Mouse (Mus musculus) 416B (cell line): Measurements from ENCODE around the gene C1galt1c1.
A peak's percentile ranks its signal among the peaks of the same experiment; 100 is the strongest.

Source experiments
- DNase-seq: peaks from one replicate; pipeline ENCODE4 v3.0.0; 2011; ENCODE audit warnings: low read depth

Gene C1galt1c1

DNA sequence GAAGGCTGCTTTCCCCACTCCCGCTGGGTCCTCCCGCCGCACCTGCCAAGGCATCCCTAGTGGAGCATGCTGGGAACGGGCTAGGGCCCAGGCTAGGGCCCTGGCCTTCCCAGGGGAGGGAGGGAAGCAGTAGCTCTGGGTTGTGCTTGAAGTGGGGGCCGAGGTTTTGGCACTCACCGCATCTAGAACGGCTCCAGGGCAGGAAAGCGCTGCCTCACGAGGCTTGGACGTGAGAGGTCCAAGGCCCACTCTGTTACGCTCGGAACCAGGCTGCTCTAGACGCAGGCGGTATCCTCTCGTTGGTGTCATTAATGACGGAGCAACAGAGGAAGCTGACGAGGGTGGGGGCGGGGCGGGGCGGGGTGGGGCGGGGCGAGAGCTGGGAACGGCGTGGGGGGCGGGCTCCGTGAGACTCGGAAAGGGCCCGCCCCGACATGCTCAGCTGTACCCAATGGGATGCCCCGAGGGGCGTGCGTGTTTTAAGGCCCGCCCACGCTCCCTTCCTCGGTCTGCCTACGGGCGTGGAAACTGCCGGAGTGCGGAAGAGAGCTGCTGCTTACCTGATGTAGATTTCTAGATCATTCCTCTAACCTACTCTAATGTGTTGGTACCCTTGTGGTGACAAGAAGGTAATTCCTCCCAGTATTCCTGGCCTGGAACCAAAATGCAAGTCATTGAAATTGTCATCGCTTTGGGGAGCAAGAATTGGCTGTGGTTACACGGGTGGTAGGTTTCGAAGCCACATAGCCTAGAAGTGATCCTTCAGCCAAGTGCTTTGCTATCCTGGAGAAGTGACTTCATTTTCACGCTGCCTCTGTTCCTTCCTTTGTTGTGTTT, at the start of gene C1galt1c1:
C1galt1c1 (minus strand) TSS at position 287 of the 837 bp plus-strand sequence.
- DNase-seq: peak; percentile 86

DNA sequence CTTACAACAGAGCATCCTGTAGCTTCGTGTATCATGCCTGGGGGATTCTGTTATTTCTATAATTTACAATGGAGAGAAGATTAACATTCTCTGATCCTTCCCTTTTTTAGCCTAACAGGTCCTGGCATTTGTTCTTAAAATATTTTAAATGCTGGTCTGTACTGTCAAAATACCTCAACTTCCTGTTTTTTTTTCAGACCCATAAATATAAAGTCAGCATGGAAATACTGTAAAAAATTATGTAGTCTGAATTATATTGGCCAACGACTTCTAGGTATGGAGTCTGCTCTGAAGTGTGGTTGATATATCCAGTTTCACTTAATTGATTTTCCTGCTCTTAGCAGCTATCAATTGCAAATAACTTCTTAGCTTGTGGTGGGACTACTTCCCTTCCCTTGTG, 47.1 kb upstream of the C1galt1c1 start:
- DNase-seq: no peak

DNA sequence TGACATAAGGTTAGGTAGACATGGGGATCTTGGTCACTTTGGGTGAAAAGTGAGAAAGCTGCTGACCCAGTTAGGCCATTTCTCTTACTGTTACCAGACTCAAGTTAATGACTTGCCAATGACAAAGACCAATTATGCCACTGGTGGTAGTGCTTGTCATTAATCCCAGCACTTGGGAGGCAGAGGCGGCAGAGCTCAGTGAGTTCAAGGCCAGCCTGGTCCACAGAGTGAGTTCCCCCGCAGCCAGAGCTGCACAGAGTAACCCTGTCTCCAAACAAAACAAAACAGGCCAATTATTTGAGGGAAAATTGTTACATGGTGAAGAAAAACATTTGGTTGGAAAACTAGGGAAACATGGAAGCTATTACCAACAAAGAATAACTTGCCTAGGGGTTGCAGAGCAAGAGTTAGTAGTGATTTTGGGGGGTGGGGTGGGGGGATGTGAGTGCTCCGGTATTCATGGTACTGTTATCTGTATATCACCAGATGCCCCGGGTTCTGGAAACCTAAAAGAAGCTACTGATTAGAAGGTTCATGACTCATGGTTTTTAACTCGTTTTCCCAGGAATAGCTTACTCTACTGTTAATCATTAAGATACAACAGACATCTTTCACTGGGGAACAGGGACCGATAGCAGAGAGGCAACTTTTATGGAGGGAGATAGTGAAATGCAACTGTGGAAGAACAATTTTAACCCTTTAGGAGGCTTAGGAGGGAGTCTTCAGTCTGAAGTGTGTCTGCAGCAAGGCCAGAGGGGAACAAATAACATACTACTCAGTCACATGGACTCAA, 34.4 kb upstream of the C1galt1c1 start:
- no peak for DNase-seq

DNA sequence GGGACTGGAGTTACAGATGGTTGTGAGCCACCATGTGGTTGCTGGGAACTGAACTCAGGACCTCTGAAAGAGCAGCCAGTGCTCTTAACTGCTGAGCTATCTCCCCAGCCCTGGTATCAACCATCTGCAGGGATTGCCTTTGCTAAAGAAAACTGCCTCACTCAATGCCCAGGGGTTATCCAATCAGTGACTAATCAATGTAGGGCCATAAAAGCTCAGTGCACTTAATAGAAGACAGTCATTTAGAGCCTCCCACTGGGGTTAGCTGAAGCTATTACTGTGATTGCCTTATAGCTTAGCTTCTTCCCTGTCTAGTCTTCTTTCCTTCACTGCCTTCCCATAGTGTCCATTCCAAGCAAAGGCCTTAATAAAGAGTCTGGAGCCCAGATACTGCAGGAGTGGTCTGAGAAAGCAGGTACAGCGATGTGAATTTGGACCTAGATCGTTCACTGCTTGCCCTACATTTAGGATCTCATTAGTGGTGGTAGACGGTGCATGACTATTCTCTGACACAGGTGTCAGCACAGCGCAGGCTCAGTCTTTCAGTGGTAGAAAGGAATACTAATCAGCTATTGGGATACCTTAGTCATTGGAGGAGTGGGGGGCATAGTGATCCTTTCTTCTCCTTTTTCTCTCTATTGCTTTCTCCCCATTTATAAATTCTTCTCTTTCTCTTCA, 21.5 kb upstream of the C1galt1c1 start:
- no peak for DNase-seq

DNA sequence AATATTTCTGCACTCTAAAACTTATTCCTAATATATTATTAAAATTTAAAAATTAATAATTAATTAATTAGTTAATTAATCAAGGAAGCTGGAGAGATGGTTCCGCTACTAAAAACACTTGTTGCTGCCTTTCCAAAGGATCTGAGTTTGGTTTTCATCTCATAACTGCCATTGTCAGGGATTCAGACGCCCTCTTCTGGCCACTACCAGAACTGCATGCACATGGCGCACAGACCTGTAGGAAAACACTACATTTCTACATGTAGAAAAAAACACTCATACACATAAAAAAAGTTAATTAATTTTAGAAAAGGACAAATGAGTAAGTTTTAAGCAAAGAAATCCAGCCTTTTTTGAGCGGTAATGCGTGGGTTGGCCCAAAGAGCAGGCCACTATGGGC, 19.8 kb upstream of the C1galt1c1 start:
- no peak for DNase-seq

DNA sequence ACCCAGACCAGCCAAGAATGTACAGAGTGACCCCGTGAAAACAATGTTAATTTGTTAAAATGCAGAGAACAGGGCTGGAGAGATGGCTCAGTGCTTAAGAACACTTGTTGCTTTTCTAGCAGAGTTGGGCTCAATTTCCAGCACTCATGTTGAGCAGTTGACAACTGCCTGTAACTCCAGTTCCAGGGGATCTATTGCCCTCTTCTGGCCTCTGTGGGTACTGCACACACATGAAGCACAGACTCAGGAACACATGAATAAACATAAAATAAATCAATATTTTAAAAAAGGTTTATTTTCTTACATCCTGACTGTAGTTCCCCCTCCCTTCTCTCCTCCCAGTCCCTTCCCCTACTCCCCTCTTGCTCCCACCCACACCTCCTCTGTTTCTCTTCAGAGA, 18.3 kb upstream of the C1galt1c1 start:
- no peak for DNase-seq

DNA sequence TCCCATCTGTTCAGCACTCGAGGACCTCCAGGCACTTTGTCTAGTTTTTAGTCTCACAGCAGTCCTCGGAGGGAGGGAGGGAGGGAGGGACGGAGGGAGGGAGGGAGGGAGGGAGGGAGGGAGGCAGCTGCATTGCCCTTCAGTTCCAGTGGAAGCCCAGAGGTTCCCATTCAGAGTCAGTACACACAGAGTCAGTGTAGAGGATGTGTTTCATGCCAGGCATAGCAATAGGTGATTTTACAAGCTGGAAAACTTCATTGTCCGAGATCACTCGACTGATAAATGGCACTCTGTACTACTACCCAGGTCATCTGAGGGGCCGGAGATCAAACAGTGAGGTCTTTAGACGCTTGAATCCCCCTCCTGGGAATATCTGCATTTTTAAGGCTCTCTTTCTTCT, 16.3 kb upstream of the C1galt1c1 start:
- no peak for DNase-seq

DNA sequence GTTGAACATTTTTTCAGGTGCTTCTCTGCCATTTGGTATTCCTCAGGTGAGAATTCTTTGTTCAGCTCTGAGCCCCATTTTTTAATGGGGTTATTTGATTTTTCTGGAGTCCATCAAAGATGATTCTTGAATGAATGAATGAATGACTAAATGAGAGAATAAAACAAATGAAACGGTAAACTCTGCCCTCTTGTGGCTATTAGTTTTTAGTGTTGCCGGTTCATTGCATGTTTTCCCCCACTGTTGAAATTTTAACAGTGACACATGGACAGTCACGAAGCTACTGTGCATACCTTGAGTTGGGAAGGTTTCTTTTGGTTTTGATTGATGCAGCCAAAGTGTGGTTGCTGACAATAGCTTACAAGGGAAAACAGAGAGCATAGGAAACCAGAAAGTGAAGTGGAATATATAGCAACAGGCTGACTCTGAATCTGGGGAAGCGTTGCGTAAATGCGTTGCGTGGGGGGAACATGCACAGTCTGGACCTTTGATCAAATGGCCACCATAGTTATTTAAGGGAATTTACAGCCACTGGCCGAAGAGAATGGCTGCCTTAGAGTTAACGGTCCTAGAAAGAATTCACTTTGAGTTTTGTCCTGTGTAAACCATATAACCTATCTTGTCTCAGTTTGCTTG, 15.6 kb upstream of the C1galt1c1 start:
- peak; percentile 29 for DNase-seq

DNA sequence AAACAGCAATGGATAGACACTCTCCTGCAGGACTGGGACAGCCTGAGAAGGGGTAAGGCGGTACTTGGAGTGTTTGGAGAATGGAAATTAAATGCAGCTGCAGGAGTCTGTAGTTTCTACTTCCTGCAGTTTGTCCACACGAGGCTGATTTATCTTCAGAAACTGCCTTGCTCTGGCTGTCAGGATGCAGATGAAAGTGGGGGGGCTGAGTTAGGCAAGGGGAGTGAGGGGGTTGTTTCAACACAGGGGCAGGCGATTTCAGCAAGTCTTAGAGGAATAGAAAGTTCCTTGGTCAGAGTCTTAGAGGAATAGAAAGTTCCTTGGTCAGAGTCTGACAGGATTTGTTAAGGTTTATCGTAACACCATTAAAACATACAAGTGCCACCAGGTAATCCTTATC, 7.3 kb upstream of the C1galt1c1 start:
- peak; percentile 34 for DNase-seq

DNA sequence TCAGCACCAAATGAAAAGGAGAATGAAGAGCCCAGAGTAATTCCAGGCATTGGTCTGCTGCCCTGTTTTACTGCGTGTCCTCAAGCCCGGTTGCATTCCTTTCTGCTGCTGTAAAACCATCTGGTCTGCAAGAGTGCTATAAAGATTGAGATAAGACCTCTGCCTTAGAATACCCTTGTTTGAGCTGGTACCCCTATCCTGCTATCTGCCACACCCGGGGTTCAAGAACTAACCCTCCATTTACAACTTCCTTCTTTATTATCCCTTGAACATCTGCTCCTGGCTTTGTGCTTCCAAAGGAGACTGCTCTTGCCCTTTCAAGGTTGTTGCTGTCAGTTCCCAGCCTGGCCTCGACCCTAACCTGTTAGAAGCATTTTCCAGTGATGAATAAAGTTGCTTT, 6.5 kb upstream of the C1galt1c1 start:
- DNase-seq: no peak

DNA sequence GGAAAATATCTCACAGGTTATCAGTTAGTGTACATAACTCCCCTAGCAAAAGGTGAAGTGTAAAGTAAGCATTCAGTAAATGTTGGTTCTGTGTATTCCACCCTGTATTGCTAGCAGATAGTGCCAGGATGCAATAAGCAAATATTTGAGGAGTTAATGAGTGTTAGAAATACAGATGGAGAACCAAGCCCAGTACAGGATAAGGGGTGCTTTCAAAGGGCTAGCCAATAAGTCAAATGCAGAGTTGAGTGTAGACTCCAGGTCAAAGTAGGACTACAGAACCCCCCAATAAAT, 698 bp upstream of the C1galt1c1 start:
- DNase-seq: no peak

DNA sequence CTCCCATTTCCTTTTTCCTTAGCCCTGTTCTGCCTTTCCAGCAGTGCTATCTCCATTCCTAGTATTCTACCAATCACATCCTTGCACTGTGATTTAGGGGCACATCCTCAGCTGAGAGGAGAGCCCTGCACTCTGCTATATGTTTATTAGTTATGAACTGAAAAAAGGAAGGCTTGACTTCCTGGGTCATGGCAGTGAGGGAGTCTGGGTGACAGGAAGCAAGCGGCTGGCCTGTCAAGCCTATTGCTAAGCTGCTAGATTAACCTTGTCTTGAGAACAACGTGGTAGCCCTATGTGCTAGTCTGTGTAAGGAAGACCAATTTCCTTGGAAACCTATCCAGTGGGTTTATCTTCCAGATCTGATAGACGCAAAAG, 33.9 kb downstream of the C1galt1c1 start:
- DNase-seq: peak; percentile 55

DNA sequence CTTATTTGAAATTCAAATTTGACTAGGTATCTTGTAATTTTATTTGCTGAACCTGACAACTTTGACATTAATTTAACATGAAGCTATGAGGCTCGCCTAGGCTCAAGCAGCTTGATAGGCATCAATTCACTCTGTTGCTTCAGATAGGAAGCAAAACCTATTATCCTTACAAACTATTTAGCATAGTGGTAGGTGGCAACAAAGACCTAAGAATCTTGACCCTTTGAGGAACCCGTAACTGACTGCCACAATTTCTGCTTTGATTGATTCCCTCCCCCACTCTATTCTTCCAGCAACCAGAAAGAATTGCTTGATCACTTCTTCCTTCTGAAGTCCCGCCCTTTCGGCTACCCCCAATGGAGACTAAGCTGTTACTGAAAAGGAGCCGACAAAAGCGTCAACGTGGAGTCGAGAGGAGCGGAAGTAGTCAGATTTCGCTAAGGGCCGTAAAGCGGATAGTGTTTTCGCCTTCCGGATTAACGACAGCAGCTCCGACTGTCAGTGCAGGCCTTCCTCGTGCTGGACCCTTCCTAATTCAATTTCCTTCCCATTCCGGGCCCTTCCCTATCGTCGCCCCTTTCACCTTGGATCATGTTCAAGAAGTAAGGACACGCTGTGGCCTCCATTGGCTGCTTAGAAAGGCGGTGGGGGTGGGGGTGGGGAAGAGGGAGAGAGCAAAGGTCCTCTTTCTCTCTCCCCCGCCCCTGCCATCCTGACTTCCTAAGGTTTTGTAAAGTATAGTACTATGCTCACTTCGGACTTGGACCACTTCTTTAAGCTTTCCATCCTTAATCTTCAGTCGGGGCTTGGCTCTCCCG, 34.5 kb downstream of the C1galt1c1 start, which contains the start of gene Mcts1:
Mcts1 (plus strand) TSS at position 402 of the 818 bp plus-strand sequence.
- DNase-seq: peak; percentile 94

DNA sequence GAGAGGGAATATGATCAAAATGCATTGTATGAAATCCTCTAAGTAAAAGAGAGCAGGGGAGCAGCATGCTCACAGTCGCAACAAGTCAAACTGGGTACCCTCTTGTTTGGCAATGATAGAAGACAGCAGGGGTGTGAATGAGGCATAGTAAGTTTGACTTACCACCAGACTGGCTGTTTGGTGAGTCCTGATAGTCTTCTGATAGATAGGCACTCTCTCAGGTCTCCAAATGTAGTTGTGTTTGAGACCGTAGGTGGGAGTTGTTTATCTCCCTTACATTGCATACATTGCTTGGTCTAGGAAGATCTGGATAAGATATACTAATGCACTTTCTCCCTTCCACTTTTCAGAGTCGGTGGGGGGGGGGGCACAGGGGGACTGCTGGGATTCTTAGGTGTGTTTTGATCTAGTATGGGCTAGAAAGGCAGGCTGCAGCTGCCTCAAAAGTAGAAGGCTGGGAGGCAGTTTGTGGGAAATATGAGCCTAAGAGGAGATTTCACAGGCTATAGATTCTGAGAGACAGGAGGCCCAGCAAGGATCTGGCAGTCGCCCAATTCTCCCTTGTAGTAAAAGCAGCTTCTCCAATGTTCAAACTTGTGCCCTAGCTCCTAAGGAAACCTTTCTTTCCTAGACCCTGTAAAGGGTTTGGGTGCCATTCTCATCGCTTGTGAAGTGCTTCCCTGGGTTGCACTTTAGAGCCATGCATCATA, 41.6 kb downstream of the C1galt1c1 start:
- DNase-seq: no peak

DNA sequence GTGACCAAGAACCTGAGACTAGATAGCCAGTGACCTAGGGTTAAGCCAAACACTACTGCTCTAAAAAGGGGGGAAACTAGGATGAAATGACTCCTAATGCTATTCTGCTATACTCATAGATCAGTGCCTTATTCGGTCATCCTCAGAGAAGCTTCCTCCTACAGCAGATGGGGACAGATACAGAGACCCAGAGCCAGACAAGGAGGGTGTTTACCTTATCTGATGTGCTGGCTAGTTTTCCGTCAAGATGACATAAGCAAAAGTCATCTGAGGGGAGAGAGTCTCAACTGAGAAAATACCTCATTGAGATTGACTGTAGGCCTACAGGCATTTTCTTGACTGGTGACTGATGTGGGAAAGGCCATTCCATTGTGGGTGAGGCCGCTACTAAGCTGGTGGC, 43.1 kb downstream of the C1galt1c1 start:
- DNase-seq: peak; percentile 12

DNA sequence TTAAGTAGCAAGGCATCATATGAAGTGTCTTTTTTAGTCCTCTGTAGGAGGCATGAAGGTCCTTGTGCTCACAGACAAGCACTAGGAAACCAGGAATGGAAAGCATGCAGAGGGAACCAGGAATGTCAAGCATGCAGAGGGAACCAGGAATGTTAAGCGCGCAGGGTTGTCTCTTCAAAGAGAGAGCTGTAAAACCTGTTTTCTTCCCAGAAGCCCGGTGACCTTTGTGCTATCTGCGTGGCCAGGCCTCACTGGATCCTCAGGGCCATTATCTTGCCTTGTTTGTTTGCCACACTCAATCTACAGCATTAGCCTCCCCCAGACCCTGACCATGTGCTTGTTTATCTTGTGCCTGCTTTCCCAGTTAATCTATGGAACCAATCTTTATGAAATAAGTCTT, 45.1 kb downstream of the C1galt1c1 start:
- DNase-seq: no peak

DNA sequence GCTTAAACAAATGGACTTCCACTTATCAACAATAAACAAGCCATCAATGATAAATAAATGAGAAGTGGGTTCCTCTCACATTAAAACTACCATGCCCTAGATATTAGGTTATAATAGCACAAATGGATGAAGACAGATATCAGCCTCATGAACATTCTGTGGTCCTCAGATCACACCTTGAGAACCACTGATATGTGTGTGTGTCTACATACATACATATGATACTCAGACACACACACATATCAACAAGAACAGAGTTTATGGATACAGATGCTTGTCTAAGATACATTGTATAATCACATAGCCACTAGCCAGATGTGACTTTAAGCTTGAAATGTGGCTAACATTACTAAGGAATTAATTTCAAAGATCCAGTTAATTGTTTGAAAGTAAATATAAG, 51.6 kb downstream of the C1galt1c1 start:
- DNase-seq: no peak

DNA sequence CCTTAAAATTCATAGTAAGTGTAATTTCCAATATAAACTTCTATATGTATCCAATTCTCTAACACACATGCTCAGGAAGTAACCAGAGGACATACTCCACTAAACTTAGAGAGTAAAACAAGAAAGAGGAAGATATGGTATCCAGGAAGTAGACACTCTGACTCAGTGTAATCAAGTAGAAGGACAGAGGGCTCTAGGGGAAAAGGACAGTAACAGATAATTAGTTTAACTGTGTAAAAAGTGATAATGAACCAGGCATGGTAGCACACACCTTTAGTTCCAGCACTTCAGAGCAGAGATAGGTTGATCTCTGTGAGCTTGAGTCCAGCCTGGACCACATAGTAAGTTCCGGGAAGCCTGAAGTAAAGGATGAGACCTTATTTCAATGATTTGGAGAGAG, 53.7 kb downstream of the C1galt1c1 start:
- no peak for DNase-seq
